Mouse (Mus musculus) T-helper 2 cell (primary cell): ENCODE data around the gene Gcnt3.
"Not testable (repeated sequence)": the region's sequence is repeated elsewhere in the genome, so short reads cannot be mapped to it uniquely, and the experiment has no call there.

Source experiments
- in situ Hi-C: fragments of 300-600 bp; cut with MboI, MseI; formaldehyde crosslinking; loops from one replicate; pipeline ENCODE4 v1.15.1; 2025; ENCODE audit warnings: high pct_unique_total_duplicates

The Gcnt3 gene

GRCm38 (mm10) chr9:70044865-70045264 is 7.0 kb upstream of the Gcnt3 start:
- in situ Hi-C loops = no loop called here

DNA sequence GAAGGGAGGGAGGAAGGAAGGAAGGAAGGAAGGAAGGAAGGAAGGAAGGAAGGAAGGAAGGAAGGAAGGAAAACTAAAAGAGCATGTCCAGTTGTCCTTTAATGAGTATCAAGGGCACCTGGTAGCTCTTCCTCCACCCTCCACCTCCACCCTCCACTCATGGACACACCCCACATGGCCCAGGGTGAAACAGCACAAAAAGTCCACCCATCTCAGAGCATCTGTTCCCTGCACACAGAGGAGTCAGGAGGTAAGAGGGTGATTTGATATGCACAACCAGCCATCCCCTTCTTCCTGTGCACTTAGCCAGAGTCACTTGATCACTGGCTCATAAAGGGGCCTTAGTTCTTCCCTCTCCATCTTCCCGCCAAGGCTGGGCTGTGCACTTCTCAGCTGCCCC is 5.0 kb upstream of the Gcnt3 start:
- in situ Hi-C loops = no loop called here

GRCm38 (mm10) chr9:70042137-70042536 is 4.2 kb upstream of the Gcnt3 start:
- in situ Hi-C loops = no loop called here

GRCm38 (mm10) chr9:70040570-70040969 is 2.7 kb upstream of the Gcnt3 start:
- in situ Hi-C loops = no loop called here

DNA sequence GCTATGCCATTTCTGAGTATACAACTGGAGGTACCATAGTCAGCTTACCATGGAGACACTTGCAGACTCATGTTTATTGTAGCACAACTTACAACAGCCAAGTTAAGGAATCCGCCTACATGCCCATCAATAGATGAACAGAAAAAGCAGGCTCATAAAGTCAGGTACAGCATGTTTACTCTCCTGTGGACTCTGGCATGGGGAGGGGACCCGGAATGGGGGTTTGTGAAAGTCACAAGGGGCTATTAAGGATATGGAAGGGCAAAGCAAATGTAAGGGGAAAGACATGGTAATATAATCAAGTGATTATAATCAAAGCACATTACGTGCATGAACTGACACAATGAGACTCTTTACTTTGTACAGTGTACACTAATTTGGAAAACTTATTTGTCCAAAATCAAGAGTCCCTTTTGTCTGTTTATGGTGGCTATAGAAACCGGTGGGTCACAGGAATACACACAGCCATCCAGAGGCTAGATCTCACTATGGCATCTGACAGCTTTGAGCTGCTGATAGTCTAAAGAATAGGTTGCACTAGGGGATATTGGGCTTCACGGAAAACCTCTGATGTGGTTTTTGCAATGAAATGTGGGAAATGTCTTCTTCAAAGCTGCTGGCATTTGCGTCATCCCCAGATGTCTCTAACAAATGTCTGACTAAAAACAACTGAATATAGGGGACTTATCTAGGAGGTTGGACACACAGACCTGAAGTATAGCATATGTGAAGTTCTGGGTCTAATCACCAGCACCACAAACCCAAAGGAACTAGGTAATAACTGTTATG is 1.9 kb upstream of the Gcnt3 start:
- in situ Hi-C loops = no loop called here

DNA sequence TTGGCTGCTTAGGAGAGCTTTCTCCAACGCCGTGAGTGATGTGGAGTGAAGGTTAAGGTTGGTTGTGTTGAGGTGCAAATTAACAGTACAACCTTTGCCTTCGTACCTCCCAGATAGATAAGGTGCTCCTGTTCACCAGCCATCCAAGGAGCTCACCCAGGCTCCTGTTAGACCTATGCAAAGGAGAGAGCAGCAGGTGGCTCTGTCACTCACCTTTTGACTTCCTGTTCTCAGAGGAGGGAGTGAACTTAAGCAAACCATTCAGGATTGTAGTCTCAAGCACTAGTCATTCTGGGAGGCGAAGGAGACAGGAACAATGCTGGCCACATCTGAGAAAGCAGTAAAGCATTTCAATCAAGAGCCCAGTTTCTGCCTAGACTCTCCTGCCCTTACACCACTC is 1.2 kb downstream of the Gcnt3 start:
- in situ Hi-C loops = no loop called here

DNA sequence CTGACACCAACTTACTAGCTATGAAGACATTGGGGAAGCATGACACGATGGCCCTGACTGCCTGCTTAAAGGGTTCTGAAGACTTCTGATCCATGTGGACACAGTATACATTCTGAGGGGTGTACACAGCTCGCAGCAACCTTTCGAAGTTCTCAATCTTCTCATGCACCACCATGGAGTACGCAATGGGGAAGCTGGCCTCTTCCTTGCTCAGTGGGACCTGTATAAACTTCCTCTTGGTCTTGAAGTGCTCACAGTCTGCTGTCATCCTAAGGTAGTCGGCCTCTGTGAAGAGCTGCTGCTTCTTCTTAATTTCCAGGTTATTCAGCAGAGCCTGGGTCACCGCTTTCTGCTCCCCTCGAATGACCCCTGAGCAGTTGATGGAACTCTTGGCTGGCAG is 3.2 kb downstream of the Gcnt3 start:
- in situ Hi-C loops = no loop called here

DNA sequence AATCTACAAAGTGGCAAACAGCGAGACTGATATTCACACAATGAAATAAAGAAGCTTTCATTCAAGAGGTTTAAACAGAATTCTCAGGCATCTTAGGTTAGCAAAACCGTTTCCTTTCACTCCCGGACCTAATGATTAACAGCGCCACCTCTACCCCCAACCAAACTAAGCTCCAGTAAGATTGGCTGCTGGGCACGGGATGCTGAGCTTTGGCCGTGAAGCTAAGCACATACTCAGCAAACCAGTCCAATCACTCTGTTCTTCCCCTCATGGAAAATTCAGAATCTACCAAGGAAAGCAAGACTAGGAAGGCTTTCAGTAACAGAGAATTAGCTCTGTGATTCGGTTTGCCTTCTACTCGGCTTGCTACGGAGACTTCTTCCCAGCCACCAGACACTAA is 4.8 kb downstream of the Gcnt3 start:
- in situ Hi-C loops = no loop called here

GRCm38 (mm10) chr9:70032167-70032566 is 5.7 kb downstream of the Gcnt3 start:
- in situ Hi-C loops = no loop called here

- in situ Hi-C loops = no loop called here
Measured at GRCm38 (mm10) chr9:70025365-70026012, 12.4 kb downstream of the Gcnt3 start.

DNA sequence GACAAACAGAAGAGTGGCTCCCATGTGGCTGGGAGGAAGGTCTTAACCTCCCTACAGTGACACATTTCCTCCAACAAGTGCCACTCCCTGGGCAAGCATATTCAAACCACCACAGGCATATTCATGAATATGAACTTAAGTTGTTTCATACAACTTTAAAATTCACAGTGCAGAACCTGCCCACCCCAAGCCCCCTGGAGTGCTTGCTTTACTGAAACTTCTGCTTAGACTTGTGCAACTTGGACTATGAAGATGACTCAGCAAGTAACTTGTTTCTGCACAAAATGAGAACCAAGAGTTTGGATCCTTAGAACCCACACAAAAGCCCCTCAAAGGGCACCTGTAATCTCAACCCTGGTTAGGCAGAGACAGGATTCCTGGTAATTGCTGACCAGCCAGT is 13.2 kb downstream of the Gcnt3 start:
- in situ Hi-C loops = no loop called here

DNA sequence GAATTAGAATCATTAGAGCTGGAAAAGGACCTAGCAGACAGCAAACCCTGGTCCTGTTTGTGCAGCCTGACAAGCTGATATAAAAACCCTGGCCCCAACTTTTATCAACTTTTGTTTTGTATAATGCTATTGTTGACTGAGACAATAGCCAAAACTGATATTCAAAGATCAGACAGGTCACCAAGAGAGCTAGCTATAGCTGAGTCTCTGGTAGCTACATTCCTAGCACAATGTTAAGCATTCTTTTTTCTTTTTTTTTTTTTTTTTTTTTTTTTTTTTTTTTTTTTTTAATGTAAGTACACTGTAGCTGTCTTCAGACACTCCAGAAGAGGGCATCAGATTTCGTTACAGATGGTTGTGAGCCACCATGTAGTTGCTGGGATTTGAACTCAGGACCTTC is 14.3 kb downstream of the Gcnt3 start:
- in situ Hi-C loops = not testable (repeated sequence)

DNA sequence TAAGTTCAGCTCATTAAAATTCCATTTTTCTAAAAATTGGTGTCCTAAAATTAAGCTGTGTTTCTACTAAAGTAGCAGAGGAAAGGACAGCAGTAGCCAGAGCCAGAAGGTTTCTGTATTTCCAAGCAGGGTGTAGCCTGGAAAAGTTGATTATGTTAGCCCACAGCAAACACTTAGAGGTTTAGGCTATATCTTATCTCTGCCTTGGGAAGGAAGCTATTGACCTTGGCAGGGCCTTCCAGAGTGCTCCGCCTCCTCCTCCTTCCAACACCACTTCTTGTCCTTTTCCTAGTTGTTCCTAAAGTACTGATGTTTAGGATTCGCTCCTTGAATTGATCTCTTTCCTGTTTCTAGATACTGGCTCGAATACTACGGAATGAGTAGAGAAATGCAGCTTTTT is 15.8 kb downstream of the Gcnt3 start:
- in situ Hi-C loops = no loop called here

DNA sequence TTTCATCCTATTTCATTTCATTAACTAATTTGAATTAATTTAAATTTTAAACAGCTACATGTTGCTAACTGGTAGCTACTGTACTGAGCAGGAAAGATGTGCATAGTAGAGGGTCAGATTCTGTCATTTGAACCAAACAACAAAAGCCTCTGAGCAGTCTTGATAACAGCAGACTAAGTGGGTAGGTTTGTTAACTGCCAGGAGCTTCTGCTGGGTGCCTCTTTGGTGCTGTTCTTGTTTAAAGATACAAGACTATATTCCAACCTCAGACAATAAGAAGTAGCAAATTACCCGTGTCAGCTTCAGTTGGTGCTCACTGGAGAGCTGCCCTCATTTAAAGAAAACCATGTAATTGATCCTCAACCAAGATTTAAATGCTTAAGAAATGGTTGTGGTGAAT is 16.3 kb downstream of the Gcnt3 start:
- in situ Hi-C loops = no loop called here

- in situ Hi-C loops = no loop called here
Measured at GRCm38 (mm10) chr9:70018879-70019278, 19.0 kb downstream of the Gcnt3 start.

GRCm38 (mm10) chr9:70015632-70016031 is 22.3 kb downstream of the Gcnt3 start:
- in situ Hi-C loops = no loop called here

GRCm38 (mm10) chr9:70012408-70012901 is 25.4 kb downstream of the Gcnt3 start, which contains the start of gene Gtf2a2:
Gene Gtf2a2, plus strand, starts transcription at chr9:70012550.
- in situ Hi-C loops = no loop called here

- in situ Hi-C loops = no loop called here
Measured at GRCm38 (mm10) chr9:70011537-70012407, 26.1 kb downstream of the Gcnt3 start.

- in situ Hi-C loops = no loop called here
Measured at GRCm38 (mm10) chr9:70010781-70011473, 27.0 kb downstream of the Gcnt3 start.

DNA sequence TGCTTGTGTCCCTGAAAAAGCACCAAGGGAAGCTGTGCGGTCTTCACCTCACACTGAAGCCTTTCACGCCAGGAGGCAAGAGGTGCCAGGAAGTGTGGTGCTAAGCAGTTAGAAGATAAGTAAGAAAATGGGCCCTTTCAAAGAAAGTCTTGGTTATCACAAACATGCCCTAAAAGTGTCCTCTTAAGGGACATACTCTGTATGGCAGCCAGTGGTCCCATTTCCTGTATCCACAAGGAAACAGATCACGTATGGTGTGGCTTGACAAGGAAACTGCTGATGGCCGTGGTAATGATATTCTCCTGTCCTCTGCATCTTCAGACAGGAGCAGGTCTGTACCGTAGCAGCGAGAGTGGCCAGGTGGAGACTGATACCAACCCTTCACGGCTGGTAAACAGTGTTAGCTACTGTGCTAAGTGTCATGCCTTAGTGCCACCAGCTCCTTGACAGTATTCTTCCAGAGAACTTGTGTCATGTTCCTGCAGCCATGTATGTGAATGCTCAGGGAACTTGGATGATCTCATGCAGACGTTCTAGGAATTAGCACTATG is 28.1 kb downstream of the Gcnt3 start:
- in situ Hi-C loops = no loop called here
